Mouse (Mus musculus): ENCODE results near the gene Prom1. TPM values are rescaled to one million over a fixed set of nuclear protein-coding genes. Genes with fewer than 3 reads are reported as not detected.

Gene Prom1
- polyA plus RNA-seq, 1 experiment from 2014 or later: 28.3 TPM

GRCm38 (mm10) chr5:43994981-43995380 is 106.9 kb downstream of the Prom1 start:
- Histone ChIP-seq H3K9ac (ENCODE audit: low read depth, low read length) (no peak overlapping the region), H3K36me3 (ENCODE audit: control insufficient read depth, insufficient read depth, low read length) (no peaks in the 10 kb centered on the region), H3K9me3 (replicated peaks; ENCODE audit: control insufficient read depth, low read length, poor library complexity, severe bottlenecking) (no peaks in the 10 kb centered on the region), H3K4me3 (ENCODE audit: low read depth, low read length) (no peak overlapping the region), H3K27ac (ENCODE audit: low read length) (no peak overlapping the region), H3K4me1 (ENCODE audit: control insufficient read depth, insufficient read depth, low read length) (no peaks in the 10 kb centered on the region), H3K27me3 (ENCODE audit: control insufficient read depth, insufficient read depth, low read depth, low read length) (no peaks in the 10 kb centered on the region), H3K4me2 (ENCODE audit: low read length) (no peak overlapping the region)
- ATAC-seq: no peak
- 94% methylated on average over 2 of the region's 2 CpGs for WGBS

- no peak for ATAC-seq
- Histone ChIP-seq H3K36me3 (ENCODE audit: control insufficient read depth, insufficient read depth, low read length) (no peaks in the 10 kb centered on the region), H3K4me2 (ENCODE audit: low read length) (no peak overlapping the region), H3K27ac (ENCODE audit: low read length) (no peak overlapping the region), H3K27me3 (ENCODE audit: control insufficient read depth, insufficient read depth, low read depth, low read length) (no peaks in the 10 kb centered on the region), H3K4me1 (ENCODE audit: control insufficient read depth, insufficient read depth, low read length) (no peaks in the 10 kb centered on the region), H3K9ac (ENCODE audit: low read depth, low read length) (no peak overlapping the region), H3K9me3 (replicated peaks; ENCODE audit: control insufficient read depth, low read length, poor library complexity, severe bottlenecking) (no peaks in the 10 kb centered on the region), H3K4me3 (ENCODE audit: low read depth, low read length) (no peak overlapping the region)
- 51% methylated on average over 6 of the region's 6 CpGs for WGBS
Measured at GRCm38 (mm10) chr5:43990316-43990715, 111.5 kb downstream of the Prom1 start.

DNA sequence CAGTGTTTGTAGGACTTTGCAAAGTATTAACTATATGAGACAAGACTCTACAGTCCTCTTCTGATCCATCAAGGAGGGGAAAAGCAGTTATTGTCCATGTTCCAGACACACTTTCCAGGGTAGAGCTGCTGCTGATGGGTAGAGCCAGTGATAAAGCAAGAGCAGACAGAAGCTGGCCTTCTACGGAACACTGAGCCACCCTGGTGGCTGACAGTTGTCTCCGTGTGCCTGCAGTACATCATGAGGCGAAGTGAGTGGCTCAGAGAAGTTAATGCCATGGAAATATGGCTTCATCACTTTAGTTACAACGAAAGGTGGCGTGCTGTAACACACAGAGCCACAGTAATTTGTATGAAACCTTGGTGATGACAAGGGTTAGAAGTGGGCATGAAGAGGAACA is 112.8 kb downstream of the Prom1 start:
- Histone ChIP-seq H3K4me3 (ENCODE audit: low read depth, low read length) (no peak overlapping the region), H3K27me3 (ENCODE audit: control insufficient read depth, insufficient read depth, low read depth, low read length) (no peaks in the 10 kb centered on the region), H3K9ac (ENCODE audit: low read depth, low read length) (no peak overlapping the region), H3K27ac (ENCODE audit: low read length) (no peak overlapping the region), H3K9me3 (replicated peaks; ENCODE audit: control insufficient read depth, low read length, poor library complexity, severe bottlenecking) (no peaks in the 10 kb centered on the region), H3K36me3 (ENCODE audit: control insufficient read depth, insufficient read depth, low read length) (no peaks in the 10 kb centered on the region), H3K4me1 (ENCODE audit: control insufficient read depth, insufficient read depth, low read length) (no peaks in the 10 kb centered on the region), H3K4me2 (ENCODE audit: low read length) (no peak overlapping the region)
- no peak for ATAC-seq
- 83% methylated on average over 5 of the region's 5 CpGs for WGBS

- H3K36me3 ChIP-seq (ENCODE audit: control insufficient read depth, insufficient read depth, low read length): no peaks in the 10 kb centered on the region
- no peaks in the 10 kb centered on the region for H3K9me3 ChIP-seq (replicated peaks; ENCODE audit: control insufficient read depth, low read length, poor library complexity, severe bottlenecking)
- H3K4me2 ChIP-seq (ENCODE audit: low read length): no peak overlapping the region
- H3K9ac ChIP-seq (ENCODE audit: low read depth, low read length): no peak overlapping the region
- H3K27ac ChIP-seq (ENCODE audit: low read length): no peak overlapping the region
- H3K27me3 ChIP-seq (ENCODE audit: control insufficient read depth, insufficient read depth, low read depth, low read length): no peaks in the 10 kb centered on the region
- H3K4me1 ChIP-seq (ENCODE audit: control insufficient read depth, insufficient read depth, low read length): no peaks in the 10 kb centered on the region
- ATAC-seq: no peak
- no peak overlapping the region for H3K4me3 ChIP-seq (ENCODE audit: low read depth, low read length)
Measured at GRCm38 (mm10) chr5:43986212-43986611, 115.6 kb downstream of the Prom1 start.

DNA sequence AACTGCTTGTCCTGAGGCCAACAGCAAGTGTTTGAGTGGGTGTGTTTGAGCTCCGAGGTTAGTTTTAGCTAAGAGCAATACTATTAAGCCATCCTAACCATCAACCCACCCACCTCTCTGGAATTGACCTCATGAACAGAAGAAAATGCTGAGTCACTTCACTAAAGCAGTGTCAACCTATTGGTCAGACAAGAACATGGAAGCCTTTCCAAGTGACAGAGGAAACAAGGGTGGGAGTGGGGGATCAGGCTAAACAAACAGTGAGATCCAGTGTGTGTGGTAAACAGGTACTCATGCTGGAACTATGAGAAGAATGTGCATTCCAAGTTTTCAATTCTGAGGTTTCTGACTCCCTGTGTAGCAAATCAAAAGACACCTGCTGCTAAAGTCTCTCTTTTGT is 118.9 kb downstream of the Prom1 start:
- Histone ChIP-seq H3K27ac (ENCODE audit: low read length) (no peak overlapping the region), H3K9ac (ENCODE audit: low read depth, low read length) (no peak overlapping the region), H3K9me3 (replicated peaks; ENCODE audit: control insufficient read depth, low read length, poor library complexity, severe bottlenecking) (no peaks in the 10 kb centered on the region), H3K27me3 (ENCODE audit: control insufficient read depth, insufficient read depth, low read depth, low read length) (no peaks in the 10 kb centered on the region), H3K4me2 (ENCODE audit: low read length) (no peak overlapping the region), H3K4me1 (ENCODE audit: control insufficient read depth, insufficient read depth, low read length) (no peaks in the 10 kb centered on the region), H3K36me3 (ENCODE audit: control insufficient read depth, insufficient read depth, low read length) (no peaks in the 10 kb centered on the region), H3K4me3 (ENCODE audit: low read depth, low read length) (no peak overlapping the region)
- WGBS: 52% methylated on average over 1 of the region's 1 CpGs
- no peak for ATAC-seq

DNA sequence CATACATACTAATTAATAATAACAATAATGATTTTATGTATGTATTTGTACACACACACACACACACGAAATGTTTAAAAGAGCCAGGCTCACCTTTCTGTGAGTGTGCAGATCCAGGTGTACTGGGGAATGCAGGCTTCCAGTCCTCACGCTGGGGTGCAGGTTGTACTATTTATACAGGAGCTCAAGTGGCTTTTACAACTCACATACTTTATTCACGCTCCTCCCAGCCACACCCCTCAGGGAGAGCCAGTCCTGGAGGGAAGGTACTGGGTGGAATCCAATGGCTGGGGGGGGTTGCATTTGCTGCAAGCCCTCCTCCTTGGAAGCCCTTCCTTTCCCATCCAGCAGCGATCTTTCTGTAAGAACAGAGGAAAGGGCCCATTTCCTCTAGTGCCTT is 120.2 kb downstream of the Prom1 start, which contains the start of gene Fgfbp1:
Fgfbp1 (minus strand) TSS at position 160 of the 400 bp plus-strand sequence.
- H3K36me3 ChIP-seq (ENCODE audit: control insufficient read depth, insufficient read depth, low read length): no peaks in the 10 kb centered on the region
- no peak within 1 kb of the TSS for H3K4me2 ChIP-seq (ENCODE audit: low read length)
- WGBS: 55% methylated on average over 4 of the region's 4 CpGs
- H3K9me3 ChIP-seq (replicated peaks; ENCODE audit: control insufficient read depth, low read length, poor library complexity, severe bottlenecking): no peaks in the 10 kb centered on the region
- H3K27me3 ChIP-seq (ENCODE audit: control insufficient read depth, insufficient read depth, low read depth, low read length): no peaks in the 10 kb centered on the region
- no peak within 1 kb of the TSS for H3K4me3 ChIP-seq (ENCODE audit: low read depth, low read length)
- no peak within 1 kb of the TSS for H3K27ac ChIP-seq (ENCODE audit: low read length)
- no peaks in the 10 kb centered on the region for H3K4me1 ChIP-seq (ENCODE audit: control insufficient read depth, insufficient read depth, low read length)
- no peak for ATAC-seq
- no peak within 1 kb of the TSS for H3K9ac ChIP-seq (ENCODE audit: low read depth, low read length)

DNA sequence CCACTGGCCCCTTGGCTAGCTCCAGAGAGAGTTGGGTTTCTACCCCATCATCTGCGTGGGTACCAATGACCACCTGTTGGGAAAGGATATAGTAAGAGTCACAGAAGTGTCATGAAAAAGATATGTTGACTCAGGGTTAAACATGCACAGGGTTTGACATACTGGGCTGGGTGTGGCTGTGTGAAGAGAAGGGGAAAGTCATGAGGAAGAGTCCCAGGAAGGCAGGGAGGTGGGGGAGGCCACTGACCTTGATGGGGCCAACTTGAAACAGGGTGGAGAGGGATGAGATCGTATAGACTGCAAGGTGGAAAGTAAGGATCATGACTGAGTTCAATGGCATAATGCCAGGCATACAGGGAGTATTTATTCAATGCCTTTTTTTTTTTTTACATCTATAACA is 121.4 kb downstream of the Prom1 start:
- Histone ChIP-seq H3K9ac (ENCODE audit: low read depth, low read length) (no peak overlapping the region), H3K4me1 (ENCODE audit: control insufficient read depth, insufficient read depth, low read length) (no peaks in the 10 kb centered on the region), H3K9me3 (replicated peaks; ENCODE audit: control insufficient read depth, low read length, poor library complexity, severe bottlenecking) (no peaks in the 10 kb centered on the region), H3K4me2 (ENCODE audit: low read length) (no peak overlapping the region), H3K27me3 (ENCODE audit: control insufficient read depth, insufficient read depth, low read depth, low read length) (no peaks in the 10 kb centered on the region), H3K4me3 (ENCODE audit: low read depth, low read length) (no peak overlapping the region), H3K36me3 (ENCODE audit: control insufficient read depth, insufficient read depth, low read length) (no peaks in the 10 kb centered on the region), H3K27ac (ENCODE audit: low read length) (no peak overlapping the region)
- no peak for ATAC-seq
- 84% methylated on average over 2 of the region's 2 CpGs for WGBS

DNA sequence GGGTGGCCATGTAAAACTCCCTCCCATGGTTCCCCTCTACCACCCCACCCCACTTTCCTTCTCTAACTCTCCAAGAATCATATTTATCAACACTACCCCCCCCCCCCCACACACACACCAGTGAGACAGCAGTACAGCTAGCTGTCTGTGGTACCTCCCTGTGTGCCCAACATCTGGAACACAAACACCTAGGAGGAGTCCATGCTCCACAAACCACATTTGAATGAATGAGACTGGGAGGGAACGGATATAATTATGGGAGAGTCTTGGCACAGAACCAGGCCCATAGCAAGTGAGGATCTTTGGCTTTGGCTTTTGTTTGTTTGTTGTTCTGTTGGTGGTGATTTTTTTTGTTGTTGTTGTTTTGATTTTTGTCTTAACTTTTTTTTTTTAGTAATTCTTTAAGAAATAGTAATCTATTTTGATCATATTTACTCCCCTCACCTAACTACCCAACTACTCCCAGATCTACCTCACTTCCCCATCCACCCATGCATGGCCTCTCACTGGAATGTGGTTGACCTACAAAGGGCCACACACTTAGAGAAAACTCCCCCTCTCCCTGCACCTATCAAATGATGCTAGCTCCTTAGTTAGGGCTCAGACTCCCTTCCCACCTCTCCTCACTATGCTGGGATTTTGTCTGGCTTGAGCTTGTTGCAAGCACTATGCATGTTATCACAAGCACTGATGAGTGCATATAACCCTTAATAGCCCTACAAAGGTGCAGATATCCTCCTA is 124.8 kb downstream of the Prom1 start:
- H3K4me2 ChIP-seq (ENCODE audit: low read length): no peak overlapping the region
- no peaks in the 10 kb centered on the region for H3K36me3 ChIP-seq (ENCODE audit: control insufficient read depth, insufficient read depth, low read length)
- 73% methylated on average over 1 of the region's 1 CpGs for WGBS
- no peak overlapping the region for H3K9ac ChIP-seq (ENCODE audit: low read depth, low read length)
- no peaks in the 10 kb centered on the region for H3K9me3 ChIP-seq (replicated peaks; ENCODE audit: control insufficient read depth, low read length, poor library complexity, severe bottlenecking)
- no peak overlapping the region for H3K27ac ChIP-seq (ENCODE audit: low read length)
- H3K27me3 ChIP-seq (ENCODE audit: control insufficient read depth, insufficient read depth, low read depth, low read length): no peaks in the 10 kb centered on the region
- ATAC-seq: no peak
- H3K4me1 ChIP-seq (ENCODE audit: control insufficient read depth, insufficient read depth, low read length): no peaks in the 10 kb centered on the region
- no peak overlapping the region for H3K4me3 ChIP-seq (ENCODE audit: low read depth, low read length)

DNA sequence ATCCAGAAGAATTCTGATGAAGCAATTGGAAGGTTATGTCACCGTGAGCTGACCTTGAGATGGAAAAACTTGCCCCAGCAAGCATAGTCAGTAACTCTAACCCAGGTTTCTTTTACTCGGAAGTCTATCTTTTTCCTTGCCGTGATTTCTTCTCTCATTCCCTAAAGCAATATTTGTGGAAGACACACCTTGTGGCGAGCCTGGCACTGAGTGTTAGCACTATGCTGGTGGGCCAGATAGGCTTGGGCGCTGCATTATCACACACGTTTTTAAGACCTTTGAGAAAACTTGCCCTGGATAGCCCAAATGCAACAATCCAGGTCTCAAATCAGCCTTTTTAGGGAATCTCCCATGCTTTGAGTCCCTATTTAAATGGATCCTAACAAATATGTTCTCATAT is 127.7 kb downstream of the Prom1 start:
- WGBS: 89% methylated on average over 6 of the region's 6 CpGs
- ATAC-seq: no peak

More for the DNA sequence above, 127.7 kb downstream of the Prom1 start:
- H3K27ac ChIP-seq (ENCODE audit: low read length): no peak overlapping the region
- no peak overlapping the region for H3K4me3 ChIP-seq (ENCODE audit: low read depth, low read length)
- no peaks in the 10 kb centered on the region for H3K9me3 ChIP-seq (replicated peaks; ENCODE audit: control insufficient read depth, low read length, poor library complexity, severe bottlenecking)
- H3K9ac ChIP-seq (ENCODE audit: low read depth, low read length): no peak overlapping the region
- H3K27me3 ChIP-seq (ENCODE audit: control insufficient read depth, insufficient read depth, low read depth, low read length): no peaks in the 10 kb centered on the region
- H3K4me2 ChIP-seq (ENCODE audit: low read length): no peak overlapping the region
- H3K4me1 ChIP-seq (ENCODE audit: control insufficient read depth, insufficient read depth, low read length): no peaks in the 10 kb centered on the region
- no peaks in the 10 kb centered on the region for H3K36me3 ChIP-seq (ENCODE audit: control insufficient read depth, insufficient read depth, low read length)

All from midbrain, embryonic 16.5 days (tissue).